Mouse (Mus musculus) neural tube, embryonic 10.5 days (tissue): Measurements from ENCODE around the gene Lrrc29.

Experiments used
- DNase-seq: peaks from one replicate; pipeline ENCODE4 v3.0.0-alpha.2; 2017; ENCODE audit warnings: low spot score; ENCODE audit errors: extremely low spot score

Gene Lrrc29

DNA sequence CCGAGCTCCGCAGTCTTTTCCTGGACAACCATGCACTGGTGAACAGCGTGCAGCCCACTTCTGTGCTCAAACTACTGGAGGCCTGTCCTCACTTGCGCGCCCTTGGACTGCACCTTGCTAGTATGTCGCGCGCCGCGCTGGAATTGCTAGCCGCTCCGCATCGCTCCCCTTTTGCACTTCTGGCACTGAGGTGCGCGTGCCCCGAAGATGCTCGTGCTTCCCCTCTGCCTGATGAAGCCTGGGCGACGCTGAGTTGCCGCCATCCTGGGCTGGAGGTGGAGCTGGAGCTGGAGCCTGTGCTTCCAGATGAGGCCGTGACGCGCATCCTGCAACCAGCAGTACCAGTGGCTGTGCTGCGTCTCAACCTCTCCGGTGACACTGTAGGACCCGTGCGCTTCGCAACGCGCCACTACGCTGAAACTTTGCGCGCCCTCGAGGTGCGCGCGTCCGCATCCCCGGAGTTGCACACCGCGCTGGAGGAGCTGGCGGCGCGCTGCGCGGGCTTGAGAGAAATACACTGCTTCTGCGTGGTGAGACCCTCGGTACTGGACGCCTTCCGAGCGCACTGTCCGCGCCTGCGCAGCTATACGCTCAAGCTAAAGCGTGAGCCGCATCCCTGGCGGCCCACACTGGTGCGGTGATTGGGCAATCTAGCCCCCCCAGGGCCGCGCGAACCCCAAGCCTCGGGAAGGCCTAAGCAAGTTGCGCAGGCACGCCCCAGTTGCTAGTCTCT, 57.6 kb downstream of the Lrrc29 start:
- DNase-seq = peak; percentile 80

DNA sequence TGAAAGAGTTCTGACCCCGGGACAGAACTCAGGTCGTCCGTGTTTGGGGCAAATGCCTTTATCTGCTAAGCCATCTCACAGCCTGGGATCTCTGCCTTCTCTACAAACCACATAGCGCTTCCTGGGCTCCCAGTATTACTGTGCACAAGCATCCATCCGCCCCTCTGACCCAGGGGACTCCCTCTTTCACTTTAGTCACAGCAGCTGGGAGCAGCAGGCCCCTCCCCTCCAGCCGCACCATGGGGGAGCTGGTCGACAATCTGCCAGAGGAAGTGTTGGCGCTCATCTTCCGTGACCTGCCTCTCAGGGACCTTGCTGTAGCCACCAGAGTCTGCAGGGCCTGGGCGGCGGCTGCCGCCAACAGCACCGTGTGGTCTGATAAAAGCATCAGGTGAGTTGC, 59.3 kb downstream of the Lrrc29 start:
- peak; percentile 15 for DNase-seq

DNA sequence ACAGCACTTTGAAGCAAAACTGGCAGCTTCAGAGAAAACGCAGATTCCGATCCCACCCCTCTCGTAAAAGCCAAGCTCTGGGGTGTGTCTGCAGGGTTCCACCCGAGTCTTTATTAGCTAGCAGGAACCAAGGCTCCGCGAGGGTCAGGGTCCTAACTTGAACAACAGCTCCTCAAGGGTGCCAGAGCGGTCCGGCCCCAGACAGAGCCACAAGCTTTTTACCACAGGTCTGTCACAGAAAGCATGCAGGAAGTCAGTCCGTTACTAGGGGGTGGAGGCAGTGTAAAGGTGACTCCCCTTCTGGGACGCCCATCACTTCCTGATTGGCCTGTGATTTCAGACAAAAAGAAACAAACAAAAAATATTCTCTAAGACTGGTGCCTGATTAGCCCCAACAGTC, 61.0 kb downstream of the Lrrc29 start:
- no peak for DNase-seq

DNA sequence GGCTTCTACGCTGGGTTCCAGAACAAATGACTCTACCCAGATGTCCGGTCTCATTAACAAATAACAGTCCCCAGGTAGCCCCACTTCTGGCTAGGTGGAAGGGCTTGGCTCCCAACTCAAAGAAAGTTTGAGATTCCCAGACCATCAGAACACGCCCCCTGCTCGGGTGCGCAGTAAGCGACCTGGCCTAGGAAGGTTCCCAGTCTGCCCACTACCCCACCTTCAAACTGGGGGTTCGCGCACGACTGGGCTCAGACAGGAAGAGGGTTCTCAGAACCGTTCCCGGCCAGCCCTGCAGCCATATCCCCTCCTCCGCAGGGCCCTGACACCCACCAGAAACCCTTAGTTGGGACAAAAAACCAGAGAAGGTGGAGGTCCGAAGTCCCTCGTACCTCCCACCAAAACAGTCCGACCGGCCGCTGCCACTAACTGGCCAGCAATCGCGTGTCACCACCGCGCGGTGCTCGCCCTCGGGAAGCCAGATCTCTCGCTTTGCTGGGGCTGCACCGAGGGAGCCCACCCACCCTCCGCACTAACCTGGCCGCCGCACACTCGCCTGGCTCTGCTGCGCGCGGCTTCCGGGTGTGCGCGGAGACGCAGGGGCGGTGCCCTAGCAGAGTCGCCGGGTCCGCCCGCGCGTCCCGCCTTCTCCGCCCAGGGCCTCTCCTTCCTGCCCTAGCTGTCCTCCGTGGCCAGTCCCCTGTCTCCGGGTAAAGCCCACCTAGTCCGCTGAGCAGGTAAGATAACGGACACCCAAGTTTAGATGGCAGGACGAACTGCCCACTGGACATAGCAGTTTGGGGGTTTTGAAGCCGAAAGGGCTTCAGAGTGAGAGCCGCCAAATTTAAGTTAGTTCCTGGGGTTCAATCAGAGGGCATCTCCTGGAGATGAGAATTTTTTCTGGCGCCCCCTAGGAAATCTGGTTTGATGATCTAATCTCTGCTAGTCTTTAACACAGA, 61.8 kb downstream of the Lrrc29 start, which contains the start of the genes Tradd and Fbxl8:
Gene Tradd (minus strand): TSS at position 586 of the 959 bp plus-strand sequence.
Gene Fbxl8 (plus strand): TSS at position 625 of the 959 bp plus-strand sequence.
- DNase-seq = peak; percentile 77

DNA sequence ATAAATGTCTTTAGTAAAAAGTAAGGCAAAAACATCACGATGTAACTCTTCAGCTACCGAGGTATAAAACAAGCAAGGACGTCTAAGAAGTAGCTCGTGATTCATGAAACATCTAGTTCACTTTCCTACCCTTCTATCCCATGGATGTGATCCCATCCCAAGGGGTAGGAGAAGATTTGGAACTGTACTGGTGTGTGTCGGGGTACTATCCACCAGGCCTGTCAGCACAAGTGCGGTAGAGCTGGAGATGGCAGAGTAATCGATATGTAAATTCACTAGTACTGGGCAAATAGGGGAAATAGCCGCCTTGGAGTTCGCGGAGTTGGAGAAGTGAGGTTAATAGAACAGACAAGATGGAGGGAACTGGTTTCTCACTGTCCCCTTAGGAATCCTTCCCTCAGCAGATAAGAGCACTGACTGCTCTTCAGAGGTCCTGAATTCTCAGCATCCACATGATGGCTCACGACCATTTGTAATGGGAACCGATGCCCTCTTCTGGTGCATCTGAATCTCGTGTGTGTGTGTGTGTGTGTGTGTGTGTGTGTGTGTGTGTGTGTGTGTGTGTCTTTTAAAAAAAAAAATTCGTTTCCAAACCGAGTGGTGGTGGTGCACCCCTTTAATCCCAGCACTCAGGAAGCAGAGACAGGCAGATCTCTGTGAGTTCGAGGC, 62.7 kb downstream of the Lrrc29 start:
- DNase-seq = no peak
